Mouse (Mus musculus) adrenal gland, adult 18-20 months (tissue): ENCODE measurements at regions not wholly inside any gene's neighbourhood (a gene's known extent, or its start where the extent isn't known, plus 50 kb on each side); places are given as distances from the start of the nearest gene placed in this dataset.
"Not testable (repeated sequence)": the region's sequence is repeated elsewhere in the genome, so short reads cannot be mapped to it uniquely, and the experiment has no call there.

Experiments
- DNase-seq, 2 experiments: peaks; one replicate each; pipeline ENCODE4 v3.0.0; 2021 to 2022; ENCODE audit warnings: low spot score in 2 of 2

GRCm38 (mm10) chr13:107781221-107781620, 263.0 kb upstream of the Smim15 start:
- DNase-seq = no peak

- no peak for DNase-seq
These were observed 264.7 kb upstream of the Smim15 start for GRCm38 (mm10) chr13:107779591-107779990.

GRCm38 (mm10) chr13:107774499-107774898, 269.7 kb upstream of the Smim15 start:
- not testable (repeated sequence) for DNase-seq

GRCm38 (mm10) chr13:107767262-107767624, 277.0 kb upstream of the Smim15 start:
- no peak for DNase-seq

- no peak for DNase-seq
These were observed 277.6 kb upstream of the Smim15 start for GRCm38 (mm10) chr13:107766397-107767261.

- DNase-seq = no peak
These were observed 280.3 kb upstream of the Smim15 start for GRCm38 (mm10) chr13:107763911-107764310.

- DNase-seq = no peak
These were observed 283.7 kb upstream of the Smim15 start for GRCm38 (mm10) chr13:107760511-107760910.

GRCm38 (mm10) chr13:107758327-107759095, 285.7 kb upstream of the Smim15 start:
- no peak for DNase-seq

GRCm38 (mm10) chr13:107752745-107753144, 291.5 kb upstream of the Smim15 start:
- DNase-seq = no peak

- DNase-seq = no peak
These were observed 300.6 kb upstream of the Smim15 start for GRCm38 (mm10) chr13:107743464-107744218.

GRCm38 (mm10) chr13:107736581-107736980, 307.7 kb upstream of the Smim15 start:
- DNase-seq = no peak

GRCm38 (mm10) chr13:107734161-107734905, 309.9 kb upstream of the Smim15 start:
- no peak for DNase-seq

GRCm38 (mm10) chr13:107730976-107731375, 313.3 kb upstream of the Smim15 start:
- DNase-seq = no peak

GRCm38 (mm10) chr13:107726491-107726890, 317.8 kb upstream of the Smim15 start:
- no peak for DNase-seq

- DNase-seq = no peak
These were observed 322.3 kb upstream of the Smim15 start for GRCm38 (mm10) chr13:107721901-107722300.

- no peak for DNase-seq
These were observed 323.2 kb upstream of the Smim15 start for GRCm38 (mm10) chr13:107720874-107721574.

- no peak for DNase-seq
These were observed 325.1 kb upstream of the Smim15 start for GRCm38 (mm10) chr13:107718973-107719620.

- DNase-seq = no peak
These were observed 328.6 kb upstream of the Smim15 start for GRCm38 (mm10) chr13:107715616-107716015.

- DNase-seq = peak; percentile 28 to 46
These were observed 330.2 kb upstream of the Smim15 start for GRCm38 (mm10) chr13:107714001-107714400.
